Mouse (Mus musculus): ENCODE measurements at regions not wholly inside any gene's neighbourhood (a gene's known extent, or its start where the extent isn't known, plus 50 kb on each side); places are given as distances from the start of the nearest gene placed in this dataset.

DNA sequence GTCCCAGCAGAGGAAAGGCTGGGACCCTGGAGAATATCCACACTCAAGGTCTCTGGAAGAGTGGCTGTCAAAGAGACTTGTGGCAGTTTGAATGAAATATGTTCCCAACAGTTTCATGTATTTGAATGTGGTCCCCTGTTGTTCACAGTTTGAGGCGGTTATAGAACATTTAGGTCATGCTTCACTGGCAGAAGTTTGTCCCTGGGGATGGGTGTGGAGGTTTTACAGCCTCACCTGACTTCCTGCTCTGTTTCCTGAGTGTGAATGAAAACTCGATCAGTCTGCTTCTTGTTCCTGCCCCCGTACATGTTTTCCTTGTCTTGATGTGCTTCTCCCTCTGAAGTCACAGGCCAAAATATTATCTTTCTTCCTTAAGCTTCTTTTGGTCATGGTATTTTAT lies 277.4 kb upstream of the Vstm2b start:
- H3K27ac ChIP-seq (ENCODE audit: low read depth, low read length) = no peak overlapping the region
- WGBS = 78% methylated on average over 3 of the region's 3 CpGs
- no peak overlapping the region for H3K4me2 ChIP-seq (replicated peaks; ENCODE audit: low read depth, low read length)
- DNase-seq (ENCODE audit: low spot score) (no peak), ATAC-seq (ENCODE audit: low FRiP score) (no peak)
- H3K36me3 ChIP-seq (ENCODE audit: control insufficient read depth, insufficient read depth, low read length) = no peaks in the 10 kb centered on the region
- H3K9ac ChIP-seq (ENCODE audit: low read depth, low read length) = no peak overlapping the region
- H3K4me1 ChIP-seq (replicated peaks; ENCODE audit: control insufficient read depth, insufficient read depth, low read length) = no peaks in the 10 kb centered on the region
- no peaks in the 10 kb centered on the region for H3K9me3 ChIP-seq (ENCODE audit: control insufficient read depth, low read length)
- H3K27me3 ChIP-seq (ENCODE audit: control insufficient read depth, insufficient read depth, low read length) = no peaks in the 10 kb centered on the region
- no peak overlapping the region for H3K4me3 ChIP-seq (ENCODE audit: low read depth, low read length)

DNA sequence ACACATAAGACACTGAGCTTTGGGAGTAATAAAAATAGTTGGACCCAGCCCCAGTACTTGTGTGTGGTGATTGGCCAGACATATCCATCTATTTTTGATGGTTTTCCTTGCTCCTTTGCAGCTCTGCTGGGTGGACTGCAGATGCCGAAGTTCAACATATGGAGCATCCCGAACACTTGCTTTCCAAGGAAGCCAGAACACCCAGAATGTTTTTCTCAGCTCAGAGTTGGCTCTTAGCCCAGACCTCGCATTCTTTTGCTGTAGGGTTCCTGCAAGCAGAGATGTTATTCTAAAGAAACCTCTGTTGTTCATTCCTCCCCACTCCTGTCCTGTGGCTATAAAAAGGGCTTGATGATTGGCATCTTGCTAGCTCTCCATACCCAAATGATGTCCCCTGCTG lies 275.3 kb upstream of the Vstm2b start:
- 74% methylated on average over 3 of the region's 3 CpGs for WGBS
- Histone ChIP-seq H3K27ac (ENCODE audit: low read depth, low read length) (no peak overlapping the region), H3K9me3 (ENCODE audit: control insufficient read depth, low read length) (no peaks in the 10 kb centered on the region), H3K27me3 (ENCODE audit: control insufficient read depth, insufficient read depth, low read length) (no peaks in the 10 kb centered on the region), H3K4me2 (replicated peaks; ENCODE audit: low read depth, low read length) (no peak overlapping the region), H3K36me3 (ENCODE audit: control insufficient read depth, insufficient read depth, low read length) (no peaks in the 10 kb centered on the region), H3K4me3 (ENCODE audit: low read depth, low read length) (no peak overlapping the region), H3K9ac (ENCODE audit: low read depth, low read length) (no peak overlapping the region), H3K4me1 (replicated peaks; ENCODE audit: control insufficient read depth, insufficient read depth, low read length) (no peaks in the 10 kb centered on the region)
- no peak for ATAC-seq (ENCODE audit: low FRiP score)
- DNase-seq (ENCODE audit: low spot score) = peak; percentile 9

DNA sequence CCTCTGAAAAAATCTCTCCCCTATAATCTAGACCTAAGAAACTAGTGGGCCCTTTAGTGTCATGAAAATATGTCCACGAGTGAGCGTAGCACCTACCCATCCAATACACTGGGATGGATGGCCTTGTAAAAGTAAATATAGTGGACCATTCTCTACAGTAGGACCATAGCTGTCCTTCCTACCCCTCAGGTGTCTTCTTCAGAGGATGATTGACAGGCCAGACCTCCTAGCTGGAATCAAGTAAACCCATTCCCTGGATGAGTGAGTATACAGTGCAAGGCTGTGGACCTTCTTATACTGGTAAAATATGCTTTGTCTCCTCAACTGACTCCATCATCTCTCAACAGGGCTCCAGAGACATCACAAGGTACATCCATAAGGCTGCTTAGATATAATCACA lies 274.8 kb upstream of the Vstm2b start:
- WGBS = 79% methylated on average over 2 of the region's 2 CpGs
- Histone ChIP-seq H3K4me2 (replicated peaks; ENCODE audit: low read depth, low read length) (no peak overlapping the region), H3K27me3 (ENCODE audit: control insufficient read depth, insufficient read depth, low read length) (no peaks in the 10 kb centered on the region), H3K36me3 (ENCODE audit: control insufficient read depth, insufficient read depth, low read length) (no peaks in the 10 kb centered on the region), H3K9ac (ENCODE audit: low read depth, low read length) (no peak overlapping the region), H3K27ac (ENCODE audit: low read depth, low read length) (no peak overlapping the region), H3K4me3 (ENCODE audit: low read depth, low read length) (no peak overlapping the region), H3K4me1 (replicated peaks; ENCODE audit: control insufficient read depth, insufficient read depth, low read length) (no peaks in the 10 kb centered on the region), H3K9me3 (ENCODE audit: control insufficient read depth, low read length) (no peaks in the 10 kb centered on the region)
- ATAC-seq (ENCODE audit: low FRiP score) = no peak
- DNase-seq (ENCODE audit: low spot score) = no peak

DNA sequence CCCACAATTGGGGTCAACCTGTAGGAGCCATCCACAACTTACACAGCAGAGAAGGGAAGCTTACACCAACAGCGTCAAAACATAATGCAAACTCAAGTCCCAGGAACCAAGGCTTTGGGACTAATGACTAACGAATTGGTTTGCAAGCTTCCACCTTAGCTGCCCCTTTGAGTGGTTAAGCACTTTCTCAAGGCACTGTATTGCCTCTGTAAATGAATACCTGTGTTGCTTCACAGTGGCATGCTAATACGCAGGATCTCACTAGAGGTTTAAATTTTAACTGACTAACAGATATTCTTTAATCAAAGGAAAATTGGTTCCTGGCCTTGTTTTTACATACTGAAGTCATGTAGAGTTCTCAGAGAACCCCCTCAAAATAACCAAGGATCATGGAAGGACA lies 261.8 kb upstream of the Vstm2b start:
- 91% methylated on average over 3 of the region's 3 CpGs for WGBS
- no peak overlapping the region for H3K9ac ChIP-seq (ENCODE audit: low read depth, low read length)
- H3K9me3 ChIP-seq (ENCODE audit: control insufficient read depth, low read length) = no peaks in the 10 kb centered on the region
- no peak overlapping the region for H3K4me2 ChIP-seq (replicated peaks; ENCODE audit: low read depth, low read length)
- no peaks in the 10 kb centered on the region for H3K36me3 ChIP-seq (ENCODE audit: control insufficient read depth, insufficient read depth, low read length)
- no peaks in the 10 kb centered on the region for H3K4me1 ChIP-seq (replicated peaks; ENCODE audit: control insufficient read depth, insufficient read depth, low read length)
- no peak overlapping the region for H3K4me3 ChIP-seq (ENCODE audit: low read depth, low read length)
- DNase-seq (ENCODE audit: low spot score) = no peak
- H3K27me3 ChIP-seq (ENCODE audit: control insufficient read depth, insufficient read depth, low read length) = no peaks in the 10 kb centered on the region
- no peak overlapping the region for H3K27ac ChIP-seq (ENCODE audit: low read depth, low read length)
- no peak for ATAC-seq (ENCODE audit: low FRiP score)

DNA sequence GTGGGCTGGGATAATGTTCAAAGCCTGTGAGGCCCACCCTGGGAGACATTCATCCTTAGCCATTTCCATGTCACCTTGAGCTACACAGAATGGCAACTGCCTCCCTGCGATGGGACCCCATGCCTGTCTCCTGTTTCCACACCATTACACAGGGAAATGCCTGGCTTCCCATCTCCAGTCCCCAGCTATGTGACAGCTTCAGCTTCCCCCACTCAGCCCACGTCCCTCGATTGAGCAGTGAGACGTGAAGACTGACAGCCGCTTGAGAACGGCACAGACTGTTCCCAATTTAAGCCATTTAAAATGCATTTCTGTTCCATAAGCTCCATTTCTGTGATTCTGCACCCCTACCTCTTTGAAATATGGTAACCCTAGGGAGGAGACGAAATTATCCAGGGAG lies 243.1 kb upstream of the Vstm2b start:
- Histone ChIP-seq H3K4me2 (replicated peaks; ENCODE audit: low read depth, low read length) (no peak overlapping the region), H3K9me3 (ENCODE audit: control insufficient read depth, low read length) (no peaks in the 10 kb centered on the region), H3K27ac (ENCODE audit: low read depth, low read length) (no peak overlapping the region), H3K36me3 (ENCODE audit: control insufficient read depth, insufficient read depth, low read length) (no peaks in the 10 kb centered on the region), H3K4me1 (replicated peaks; ENCODE audit: control insufficient read depth, insufficient read depth, low read length) (no peaks in the 10 kb centered on the region; the same call in 1 of the 2 replicates), H3K9ac (ENCODE audit: low read depth, low read length) (no peak overlapping the region), H3K4me3 (ENCODE audit: low read depth, low read length) (no peak overlapping the region), H3K27me3 (ENCODE audit: control insufficient read depth, insufficient read depth, low read length) (no peaks in the 10 kb centered on the region)
- ATAC-seq (ENCODE audit: low FRiP score) = peak; percentile 20; the same call in 1 of the 2 replicates
- DNase-seq (ENCODE audit: low spot score) = no peak
- 65% methylated on average over 7 of the region's 7 CpGs for WGBS

DNA sequence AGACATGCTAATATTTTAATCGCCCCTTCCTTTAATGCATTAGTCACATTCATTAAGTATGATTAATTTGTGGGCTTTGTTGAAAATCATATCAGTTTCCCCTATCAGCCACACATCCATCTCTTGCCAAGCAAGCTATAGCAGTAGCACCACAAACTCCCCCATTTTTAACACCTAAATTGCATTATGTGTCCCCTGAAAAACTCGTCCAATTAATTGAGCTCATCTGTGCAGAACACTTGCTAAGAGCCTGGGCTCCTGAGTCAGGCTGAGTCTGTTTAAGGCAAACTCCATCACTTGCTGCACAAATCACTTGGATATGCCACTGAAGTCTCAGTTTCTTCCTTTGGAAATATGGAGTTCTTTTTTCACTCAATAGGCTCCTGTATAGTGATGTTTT lies 242.7 kb upstream of the Vstm2b start:
- Histone ChIP-seq H3K27me3 (ENCODE audit: control insufficient read depth, insufficient read depth, low read length) (no peaks in the 10 kb centered on the region), H3K4me2 (replicated peaks; ENCODE audit: low read depth, low read length) (no peak overlapping the region), H3K9me3 (ENCODE audit: control insufficient read depth, low read length) (no peaks in the 10 kb centered on the region), H3K36me3 (ENCODE audit: control insufficient read depth, insufficient read depth, low read length) (no peaks in the 10 kb centered on the region), H3K27ac (ENCODE audit: low read depth, low read length) (no peak overlapping the region), H3K9ac (ENCODE audit: low read depth, low read length) (no peak overlapping the region), H3K4me3 (ENCODE audit: low read depth, low read length) (no peak overlapping the region), H3K4me1 (replicated peaks; ENCODE audit: control insufficient read depth, insufficient read depth, low read length) (no peaks in the 10 kb centered on the region; the same call in 1 of the 2 replicates)
- DNase-seq (ENCODE audit: low spot score) = no peak
- no peak for ATAC-seq (ENCODE audit: low FRiP score)
- 74% methylated on average over 2 of the region's 2 CpGs for WGBS

DNA sequence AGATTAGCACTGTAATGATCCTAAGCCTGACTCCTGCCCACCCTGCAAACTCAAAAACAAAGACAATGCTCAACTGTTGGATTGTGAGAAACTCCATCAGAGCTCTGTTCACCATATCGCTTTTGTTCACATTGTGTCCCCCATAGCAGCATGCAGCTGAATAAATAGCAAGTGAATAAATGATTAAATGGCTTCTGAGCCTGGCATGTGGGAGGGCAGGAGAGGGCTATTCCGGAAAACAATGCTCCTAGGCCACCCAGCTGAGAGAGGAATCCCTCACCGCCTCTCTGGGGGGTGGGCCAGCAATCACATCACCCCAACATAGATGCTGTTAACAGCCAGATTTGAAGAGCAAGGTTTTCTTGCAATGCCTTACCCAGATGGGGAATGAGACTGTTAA lies 238.5 kb upstream of the Vstm2b start:
- Histone ChIP-seq H3K9me3 (ENCODE audit: control insufficient read depth, low read length) (no peaks in the 10 kb centered on the region), H3K4me2 (replicated peaks; ENCODE audit: low read depth, low read length) (no peak overlapping the region), H3K27me3 (ENCODE audit: control insufficient read depth, insufficient read depth, low read length) (no peaks in the 10 kb centered on the region), H3K36me3 (ENCODE audit: control insufficient read depth, insufficient read depth, low read length) (no peaks in the 10 kb centered on the region), H3K27ac (ENCODE audit: low read depth, low read length) (no peak overlapping the region), H3K4me3 (ENCODE audit: low read depth, low read length) (no peak overlapping the region), H3K4me1 (replicated peaks; ENCODE audit: control insufficient read depth, insufficient read depth, low read length) (no peaks in the 10 kb centered on the region; the same call in 1 of the 2 replicates), H3K9ac (ENCODE audit: low read depth, low read length) (no peak overlapping the region)
- DNase-seq (ENCODE audit: low spot score) = peak; percentile 36
- peak; percentile 77 for ATAC-seq (ENCODE audit: low FRiP score)
- 13% methylated on average over 3 of the region's 3 CpGs for WGBS

DNA sequence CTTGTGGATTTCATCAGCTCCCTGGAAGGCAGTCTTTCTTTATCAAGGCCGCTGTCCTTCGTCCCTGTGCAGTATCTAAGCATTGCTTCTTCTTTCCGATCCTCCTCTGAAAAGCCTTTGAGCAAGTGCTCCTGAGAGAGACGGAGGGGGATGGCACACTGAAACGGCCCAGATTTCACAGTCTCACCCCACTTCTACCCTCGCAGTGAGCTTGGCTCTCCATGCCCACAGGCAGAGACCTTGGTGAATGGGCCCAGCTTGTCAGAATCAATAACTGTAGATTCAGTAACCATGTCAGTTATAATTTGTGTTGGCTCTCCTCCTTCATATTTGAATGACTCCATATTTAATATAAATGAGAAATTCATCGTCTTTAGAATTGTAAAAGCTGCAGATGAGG lies 234.3 kb upstream of the Vstm2b start:
- Histone ChIP-seq H3K27me3 (ENCODE audit: control insufficient read depth, insufficient read depth, low read length) (no peaks in the 10 kb centered on the region), H3K4me3 (ENCODE audit: low read depth, low read length) (no peak overlapping the region), H3K4me1 (replicated peaks; ENCODE audit: control insufficient read depth, insufficient read depth, low read length) (no peaks in the 10 kb centered on the region; the same call in 1 of the 2 replicates), H3K36me3 (ENCODE audit: control insufficient read depth, insufficient read depth, low read length) (no peaks in the 10 kb centered on the region), H3K4me2 (replicated peaks; ENCODE audit: low read depth, low read length) (no peak overlapping the region), H3K9me3 (ENCODE audit: control insufficient read depth, low read length) (no peaks in the 10 kb centered on the region), H3K9ac (ENCODE audit: low read depth, low read length) (no peak overlapping the region), H3K27ac (ENCODE audit: low read depth, low read length) (no peak overlapping the region)
- DNase-seq (ENCODE audit: low spot score) (no peak), ATAC-seq (ENCODE audit: low FRiP score) (no peak)
- WGBS = 79% methylated on average over 7 of the region's 7 CpGs

DNA sequence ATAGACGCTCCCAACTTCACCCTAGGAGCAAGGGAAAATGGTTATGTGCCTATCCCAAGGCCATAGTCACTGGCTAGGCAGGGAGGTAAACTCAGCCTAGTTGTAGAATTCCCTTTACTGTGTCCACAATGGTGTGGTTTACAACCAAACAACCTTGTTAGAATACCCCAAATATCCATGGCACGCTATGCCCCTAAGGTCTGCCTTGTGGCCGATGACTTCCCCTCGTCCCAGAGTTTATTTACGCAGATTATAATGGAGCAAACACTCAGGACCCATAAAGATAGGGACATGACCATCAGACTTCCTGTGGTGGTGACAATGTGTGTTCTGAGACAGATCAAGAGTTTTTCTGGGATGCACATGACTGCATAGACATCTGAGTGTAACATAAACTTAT lies 231.5 kb upstream of the Vstm2b start:
- Histone ChIP-seq H3K9ac (ENCODE audit: low read depth, low read length) (no peak overlapping the region), H3K27ac (ENCODE audit: low read depth, low read length) (no peak overlapping the region), H3K4me2 (replicated peaks; ENCODE audit: low read depth, low read length) (no peak overlapping the region), H3K4me1 (replicated peaks; ENCODE audit: control insufficient read depth, insufficient read depth, low read length) (no peaks in the 10 kb centered on the region), H3K27me3 (ENCODE audit: control insufficient read depth, insufficient read depth, low read length) (no peaks in the 10 kb centered on the region), H3K9me3 (ENCODE audit: control insufficient read depth, low read length) (no peaks in the 10 kb centered on the region), H3K4me3 (ENCODE audit: low read depth, low read length) (no peak overlapping the region), H3K36me3 (ENCODE audit: control insufficient read depth, insufficient read depth, low read length) (no peaks in the 10 kb centered on the region)
- DNase-seq (ENCODE audit: low spot score) (no peak), ATAC-seq (ENCODE audit: low FRiP score) (no peak)
- 95% methylated on average over 5 of the region's 5 CpGs for WGBS

Data from hindbrain, embryonic 11.5 days (tissue).